Comparison of ENCODE assay signal across 8 mouse cellular contexts in the genomic region with DNA sequence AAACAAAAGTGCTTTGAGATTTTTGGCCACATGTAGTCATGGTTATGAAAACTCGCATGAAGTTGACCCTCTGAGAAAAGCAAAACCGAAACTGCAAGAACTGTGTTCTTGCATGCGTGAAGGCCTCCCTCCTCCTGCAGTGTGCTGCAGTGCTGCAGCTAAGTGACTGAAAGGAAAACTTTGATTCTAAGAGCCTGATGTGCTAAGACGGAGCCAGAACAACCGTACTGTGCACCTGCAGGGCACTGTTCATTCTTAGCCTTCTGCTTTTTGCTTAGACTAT. TPM values are rescaled to one million over a fixed set of nuclear protein-coding genes. Genes with fewer than 3 reads are reported as not detected.
DNase-seq lines count a peak whose midpoint lies in the region; ATAC-seq and TF ChIP-seq lines count a peak whose summit lies in the region.

No protein-coding gene starts in this region.

- no peak overlapping the region for H3K27ac ChIP-seq in heart, embryonic 12.5 days (ENCODE audit: poor library complexity, severe bottlenecking)
- peak overlapping the region; percentile 78 for H3K27ac ChIP-seq in kidney, postnatal 0 days

- no peaks in the 10 kb centered on the region for H3K36me3 ChIP-seq in C2C12 (ENCODE audit: control insufficient read depth, insufficient read depth)
- H3K36me3 ChIP-seq in heart, embryonic 12.5 days, result no peaks in the 10 kb centered on the region
- no peaks in the 10 kb centered on the region for H3K36me3 ChIP-seq in kidney, postnatal 0 days (ENCODE audit: insufficient read depth, low read length)

- H3K79me2 ChIP-seq in C2C12 (ENCODE audit: control insufficient read depth, insufficient read depth), result no peaks in the 10 kb centered on the region

- H3K4me3 ChIP-seq in C2C12 (ENCODE audit: insufficient read depth, poor library complexity, severe bottlenecking), result peak overlapping the region; percentile 32
- peak overlapping the region; percentile 64 for H3K4me3 ChIP-seq in heart, embryonic 12.5 days
- H3K4me3 ChIP-seq in kidney, postnatal 0 days (replicated peaks; ENCODE audit: low read depth, low read length), result peak overlapping the region; percentile 55

- TF ChIP-seq CTCF in C2C12 (IDR thresholded peaks at IDR 0.05; ENCODE audit: control insufficient read depth, insufficient read depth, insufficient read length), result no peak
- 0 out of 2 replicates have a peak, but pooled peaks have one; percentile 7 for TF ChIP-seq CTCF in kidney, postnatal 0 days (IDR thresholded peaks at IDR 0.05; ENCODE audit: low read depth)

- H3ac ChIP-seq in C2C12 (ENCODE audit: control insufficient read depth, insufficient read length, low read depth), result no peak overlapping the region

- no peak overlapping the region for H3K9ac ChIP-seq in heart, embryonic 12.5 days
- H3K9ac ChIP-seq in kidney, postnatal 0 days (ENCODE audit: low read depth, low read length), result peak overlapping the region; percentile 65

- H3K9me3 ChIP-seq in heart, embryonic 12.5 days (replicated peaks), result no peaks in the 10 kb centered on the region
- H3K9me3 ChIP-seq in kidney, postnatal 0 days (replicated peaks; ENCODE audit: low read length), result no peaks in the 10 kb centered on the region

- H3K27me3 ChIP-seq in C2C12 (ENCODE audit: control insufficient read depth, insufficient read depth, insufficient read length), result no peaks in the 10 kb centered on the region
- H3K27me3 ChIP-seq in heart, embryonic 12.5 days (replicated peaks), result peaks cover 12% of the 10 kb centered on the region; the same call in 1 of the 2 replicates
- H3K27me3 ChIP-seq in kidney, postnatal 0 days (ENCODE audit: insufficient read depth, low read length), result no peaks in the 10 kb centered on the region

- peak; percentile 62 for DNase-seq in kidney, postnatal 0 days (ENCODE audit: low spot score)
- peak; percentile 22 to 43 for DNase-seq in thymus, postnatal 36 days
- DNase-seq in adrenal gland, adult 8-10 months, result no peak

- no peaks in the 10 kb centered on the region for H3K4me1 ChIP-seq in heart, embryonic 12.5 days (replicated peaks)
- no peaks in the 10 kb centered on the region for H3K4me1 ChIP-seq in kidney, postnatal 0 days (replicated peaks; ENCODE audit: insufficient read depth, low read length)

- H3K79me3 ChIP-seq in C2C12 (ENCODE audit: low read depth), result no peaks in the 10 kb centered on the region

- H3K4me2 ChIP-seq in heart, embryonic 12.5 days, result peak overlapping the region; percentile 71
- H3K4me2 ChIP-seq in kidney, postnatal 0 days (ENCODE audit: low read length), result peak overlapping the region; percentile 76

- ATAC-seq in activated CD4-positive, CD25-positive, alpha-beta regulatory T cell, adult 4 months, result peak; percentile 72
- no peak for ATAC-seq in heart, embryonic 12.5 days (ENCODE audit: insufficient number of reproducible peaks, low FRiP score)
- ATAC-seq in kidney, postnatal 0 days (replicated peaks; ENCODE audit: low FRiP score, low read depth), result no peak
- ATAC-seq in megakaryocyte-erythroid progenitor cell, adult 5-6 weeks (replicated peaks; ENCODE audit: low FRiP score, low TSS enrichment, poor library complexity, severe bottlenecking), result 0 out of 2 replicates have a peak, but pooled peaks have one; percentile 39
- ATAC-seq in erythroid progenitor cell, adult 5-6 weeks (replicated peaks; ENCODE audit: low FRiP score, poor library complexity, severe bottlenecking), result no peak

- 17% methylated on average over 5 of the region's 5 CpGs for WGBS in heart, embryonic 12.5 days
- WGBS in kidney, postnatal 0 days, result 9% methylated on average over 5 of the region's 5 CpGs

TF ChIP-seq in C2C12, 6 proteins besides CTCF, POLR2A, EP300 and RAD21:
- TF ChIP-seq USF1 (IDR thresholded peaks at IDR 0.05; ENCODE audit: low read depth) (no peak), CEBPB (IDR thresholded peaks at IDR 0.05; ENCODE audit: low read depth) (no peak), MYOD1 (IDR thresholded peaks at IDR 0.05; ENCODE audit: control insufficient read depth, insufficient read length, low read depth) (no peak)

RNA-seq across cellular contexts. Expression of a gene that starts 0.5 kb away (rescaled TPM):
- polyA plus RNA-seq in C2C12 (2012; fragmentation: generic; extraction: Trizol), result 1.1 TPM
- 10 to 100 TPM in 1 of 2 experiments, 1 to 10 TPM in 1; 9.7 to 12.7 TPM for polyA plus RNA-seq in activated CD4-positive, CD25-positive, alpha-beta regulatory T cell, adult 4 months (2017; shearing (Covaris generic))
- 4.1 and 4.2 TPM in 2 replicates for polyA plus RNA-seq in heart, embryonic 12.5 days (2016; fragmentation: Nextera tagmentation; extraction: Ambion mirVana)
- polyA plus RNA-seq in kidney, postnatal 0 days (2015; fragmentation: Nextera tagmentation; extraction: Ambion mirVana), result 4.5 TPM in 2 replicates
- 1.3 and 2.2 TPM in 2 replicates for total RNA-seq in megakaryocyte-erythroid progenitor cell, adult 5-6 weeks (2014; fragmentation: Nextera tagmentation)
- total RNA-seq in megakaryocyte-erythroid progenitor cell, adult 5-6 weeks (2017), result 0.50 and 0.80 TPM in 2 replicates
- 1.8 and 16.3 TPM in 2 replicates for total RNA-seq in erythroid progenitor cell, adult 5-6 weeks (2015; ENCODE audit: low replicate concordance)
- 0.98 and 2.3 TPM in 2 replicates for total RNA-seq in erythroid progenitor cell, adult 5-6 weeks (2017; ENCODE audit: low replicate concordance)
- total RNA-seq in adrenal gland, adult 8-10 months (2022), result 10 to 100 TPM in 2 of 4 experiments, 1 to 10 TPM in 2; 9.1 to 14.0 (median 11.6) TPM

RNA-seq across cellular contexts. Expression of a gene that starts 19.9 kb away (rescaled TPM):
- 5.7 TPM for polyA plus RNA-seq in C2C12 (2012; fragmentation: generic; extraction: Trizol)
- 10 to 100 TPM; 26.9 to 33.6 TPM for polyA plus RNA-seq in activated CD4-positive, CD25-positive, alpha-beta regulatory T cell, adult 4 months (2017; shearing (Covaris generic))
- 5.8 and 6.9 TPM in 2 replicates for polyA plus RNA-seq in heart, embryonic 12.5 days (2016; fragmentation: Nextera tagmentation; extraction: Ambion mirVana)
- polyA plus RNA-seq in kidney, postnatal 0 days (2015; fragmentation: Nextera tagmentation; extraction: Ambion mirVana), result 17.7 and 17.9 TPM in 2 replicates
- total RNA-seq in megakaryocyte-erythroid progenitor cell, adult 5-6 weeks (2014; fragmentation: Nextera tagmentation), result 17.0 and 21.6 TPM in 2 replicates
- 34.8 and 57.3 TPM in 2 replicates for total RNA-seq in megakaryocyte-erythroid progenitor cell, adult 5-6 weeks (2017)
- total RNA-seq in erythroid progenitor cell, adult 5-6 weeks (2015; ENCODE audit: low replicate concordance), result 6.8 TPM in 1 of 2 replicates, not detected in the other
- 1.0 and 1.6 TPM in 2 replicates for total RNA-seq in erythroid progenitor cell, adult 5-6 weeks (2017; ENCODE audit: low replicate concordance)
- total RNA-seq in adrenal gland, adult 8-10 months (2022), result 10 to 100 TPM in 1 of 4 experiments, 1 to 10 TPM in 3; 4.7 to 17.0 (median 7.3) TPM

Comparison
In these comparisons a context has a peak if more than half of its experiments do, and no peak if none do; other contexts are left out.
1. ATAC-seq: peak in activated CD4-positive, CD25-positive, alpha-beta regulatory T cell, adult 4 months (single experiment) and megakaryocyte-erythroid progenitor cell, adult 5-6 weeks (single experiment); none in heart, embryonic 12.5 days (single experiment), kidney, postnatal 0 days (single experiment) and erythroid progenitor cell, adult 5-6 weeks (single experiment).
2. Peak in every context shown above with its lines, with median percentiles within 50 percentile points of each other: H3K4me3 ChIP-seq.